Mouse (Mus musculus) Patski (cell line): Measurements from ENCODE around the gene Map3k7cl. TPM values are rescaled to one million over a fixed set of nuclear protein-coding genes. Genes with fewer than 3 reads are reported as not detected.

Experiments used
- ATAC-seq: fragments of 100-300 bp; one replicate; pipeline ENCODE4 v1.8.0; 2021
- CTCF ChIA-PET: fragments of 350-600 bp; sonication (Branson Sonifier 250); formaldehyde crosslinking; loops from one replicate; lab custom pipeline; 2022; ENCODE audit warnings: inconsistent platforms; lab: Charles Lee
- POLR2A ChIA-PET: fragments of 350-600 bp; sonication (Branson Sonifier 250); formaldehyde crosslinking; loops from one replicate; lab custom pipeline; 2022; ENCODE audit warnings: antibody characterized with exemption, inconsistent platforms; lab: Charles Lee
- DNase-seq: peaks from one replicate; pipeline ENCODE4 v3.0.0-alpha.2; 2011; ENCODE audit warnings: low read depth, low spot score
- H3K27me3 ChIP-seq: fragments of 371-371 bp; one replicate; pipeline ENCODE4 v1.5.1; 2021
- CTCF ChIP-seq: fragments of 100-300 bp; IDR thresholded peaks from one replicate; pipeline ENCODE4 v1.5.1; 2021
- in situ Hi-C: fragments of 300-500 bp; cut with MboI; formaldehyde crosslinking; loops from 3 replicates; pipeline ENCODE4 v1.11.1; 2018; ENCODE audit warnings: low pct_unique_long_range_greater_than_20kb, mixed read lengths
- polyA plus RNA-seq: library from polyadenylated mRNA; unstranded; gene quantifications from one replicate; pipeline ENCODE4 v1.2.3, GENCODE M21; 2021

Map3k7cl gene
- 24.8 TPM for polyA plus RNA-seq

- H3K27me3 ChIP-seq: no peaks in the 10 kb centered on the region
- peak; percentile 78 for DNase-seq
- in situ Hi-C loops: no loop called here
- no peak for TF ChIP-seq CTCF
- ChIA-PET CTCF (interaction anchor here (1.0 to 1.3 kb wide), 4 partner anchors 10 to 46 kb away, joined by 3 to 4 read pairs (median 4); no protein-coding TSS in a partner anchor), POLR2A (interaction anchor here (1.6 kb wide), 1 partner anchor 21 kb away, joined by 3 read pairs; no protein-coding TSS in a partner anchor)
- ATAC-seq: peak; percentile 98
Measured at GRCm38 (mm10) chr16:87552907-87553691, at the start of gene Map3k7cl. Map3k7cl (plus strand) TSS chr16:87553330.

GRCm38 (mm10) chr16:87511706-87512105 lies 41.4 kb upstream of the Map3k7cl start:
- no peak for TF ChIP-seq CTCF
- DNase-seq (no peak), ATAC-seq (no peak)
- H3K27me3 ChIP-seq: no peaks in the 10 kb centered on the region
- ChIA-PET CTCF (interaction anchor here (1.0 kb wide), 1 partner anchor 226 kb away, joined by 4 read pairs; no protein-coding TSS in a partner anchor), POLR2A (no interaction called here)
- in situ Hi-C loops: loop anchor here (25.0 kb wide), 1 partner anchor 701 kb away; no protein-coding TSS in a partner anchor

GRCm38 (mm10) chr16:87512331-87512730 lies 40.8 kb upstream of the Map3k7cl start:
- DNase-seq (no peak), ATAC-seq (no peak)
- POLR2A ChIA-PET: no interaction called here
- CTCF ChIA-PET: interaction anchor here (1.0 kb wide), 1 partner anchor 225 kb away, joined by 4 read pairs; no protein-coding TSS in a partner anchor
- in situ Hi-C loops: loop anchor here (25.0 kb wide), 1 partner anchor 700 kb away; no protein-coding TSS in a partner anchor
- no peaks in the 10 kb centered on the region for H3K27me3 ChIP-seq
- TF ChIP-seq CTCF: no peak

GRCm38 (mm10) chr16:87524228-87524627 lies 28.9 kb upstream of the Map3k7cl start:
- in situ Hi-C loops: loop anchor here (25.0 kb wide), 1 partner anchor 688 kb away; no protein-coding TSS in a partner anchor
- ChIA-PET CTCF (no interaction called here), POLR2A (no interaction called here)
- DNase-seq (no peak), ATAC-seq (no peak)
- no peak for TF ChIP-seq CTCF
- no peaks in the 10 kb centered on the region for H3K27me3 ChIP-seq

- CTCF ChIA-PET: no interaction called here
- DNase-seq: no peak
Measured at GRCm38 (mm10) chr16:87527553-87528249, 25.4 kb upstream of the Map3k7cl start.

GRCm38 (mm10) chr16:87528755-87529154 lies 24.4 kb upstream of the Map3k7cl start:
- no peaks in the 10 kb centered on the region for H3K27me3 ChIP-seq
- DNase-seq (no peak), ATAC-seq (no peak)
- in situ Hi-C loops: no loop called here
- ChIA-PET POLR2A (no interaction called here), CTCF (interaction anchor here (1.0 kb wide), 1 partner anchor 21 kb away, joined by 3 read pairs; no protein-coding TSS in a partner anchor)
- no peak for TF ChIP-seq CTCF

More at GRCm38 (mm10) chr16:87527553-87528249, 25.4 kb upstream of the Map3k7cl start:
- no peak for ATAC-seq
- POLR2A ChIA-PET: no interaction called here
- in situ Hi-C loops: no loop called here
- TF ChIP-seq CTCF: no peak
- H3K27me3 ChIP-seq: no peaks in the 10 kb centered on the region

GRCm38 (mm10) chr16:87548348-87548747 lies 4.8 kb upstream of the Map3k7cl start:
- no peak for DNase-seq
- in situ Hi-C loops: no loop called here
- peak; percentile 52 for TF ChIP-seq CTCF
- ChIA-PET CTCF (no interaction called here), POLR2A (no interaction called here)
- H3K27me3 ChIP-seq: no peaks in the 10 kb centered on the region
- ATAC-seq: no peak

GRCm38 (mm10) chr16:87556320-87556719 lies 3.2 kb downstream of the Map3k7cl start:
- ChIA-PET CTCF (interaction anchor here (2.1 to 2.4 kb wide), 2 partner anchors 16 to 21 kb away, joined by 4 to 11 read pairs; no protein-coding TSS in a partner anchor), POLR2A (interaction anchor here (0.7 kb wide), 3 partner anchors 12 to 1663 kb away, joined by 3 to 5 read pairs (median 5); no protein-coding TSS in a partner anchor)
- DNase-seq (no peak), ATAC-seq (no peak)
- in situ Hi-C loops: no loop called here
- H3K27me3 ChIP-seq: no peaks in the 10 kb centered on the region
- no peak for TF ChIP-seq CTCF

GRCm38 (mm10) chr16:87561501-87561900 lies 8.4 kb downstream of the Map3k7cl start:
- TF ChIP-seq CTCF: no peak
- no peaks in the 10 kb centered on the region for H3K27me3 ChIP-seq
- in situ Hi-C loops: no loop called here
- ChIA-PET CTCF (interaction anchor here (1.5 kb wide), 1 partner anchor 11 kb away, joined by 4 read pairs; no protein-coding TSS in a partner anchor), POLR2A (no interaction called here)
- DNase-seq (no peak), ATAC-seq (no peak)

GRCm38 (mm10) chr16:87563524-87563923 lies 10.4 kb downstream of the Map3k7cl start:
- DNase-seq (no peak), ATAC-seq (no peak)
- in situ Hi-C loops: no loop called here
- H3K27me3 ChIP-seq: no peaks in the 10 kb centered on the region
- no peak for TF ChIP-seq CTCF
- CTCF ChIA-PET: interaction anchor here (1.5 kb wide), 1 partner anchor 10 kb away, joined by 4 read pairs; no protein-coding TSS in a partner anchor
- POLR2A ChIA-PET: no interaction called here
